Mouse (Mus musculus) hindbrain, postnatal 0 days (tissue): ENCODE measurements at regions not wholly inside any gene's neighbourhood (a gene's known extent, or its start where the extent isn't known, plus 50 kb on each side); places are given as distances from the start of the nearest gene placed in this dataset.

ENCODE experiments used
- ATAC-seq: fragments of 200-750 bp; cut with Nextera tagmentation; 2 replicates; pipeline ENCODE4 v1.8.0; 2017; ENCODE audit warnings: mild to moderate bottlenecking, moderate TSS enrichment, moderate library complexity
- DNase-seq: peaks from one replicate; pipeline ENCODE4 v3.0.0-alpha.2; 2015; ENCODE audit warnings: low spot score
- H3K27ac ChIP-seq: fragments of 300-500 bp; sonication (generic); 2 replicates; pipeline ENCODE4 v1.5.1; 2014; ENCODE audit warnings: mild to moderate bottlenecking
- H3K27me3 ChIP-seq: fragments of 300-500 bp; sonication (generic); 2 replicates; pipeline ENCODE4 v1.6.1; 2014; ENCODE audit warnings: low read length, mixed read lengths; ENCODE audit not compliant: insufficient read depth
- H3K36me3 ChIP-seq: fragments of 300-500 bp; sonication (generic); 2 replicates; pipeline ENCODE4 v1.6.1; 2014; ENCODE audit warnings: low read length, mixed read lengths; ENCODE audit not compliant: insufficient read depth
- H3K4me1 ChIP-seq: fragments of 300-500 bp; sonication (generic); 2 replicates; pipeline ENCODE4 v1.6.1; 2014; ENCODE audit warnings: antibody characterized with exemption, low read length, mixed read lengths; ENCODE audit not compliant: insufficient read depth
- H3K4me2 ChIP-seq: fragments of 300-500 bp; sonication (generic); 2 replicates; pipeline ENCODE4 v1.6.1; 2014; ENCODE audit warnings: low read depth, mild to moderate bottlenecking, low read length, moderate library complexity, mixed read lengths
- H3K4me3 ChIP-seq: fragments of 300-500 bp; sonication (generic); 2 replicates; pipeline ENCODE4 v1.5.1; 2014; ENCODE audit warnings: low read length
- H3K9ac ChIP-seq: fragments of 300-500 bp; sonication (generic); replicated peaks from 2 replicates; pipeline ENCODE4 v1.6.1; 2014; ENCODE audit warnings: mild to moderate bottlenecking, low read length, moderate library complexity, mixed read lengths
- H3K9me3 ChIP-seq: fragments of 300-500 bp; sonication (generic); 2 replicates; pipeline ENCODE4 v1.6.1; 2016; ENCODE audit warnings: low read length, mixed read lengths
- CTCF ChIP-seq: IDR thresholded peaks from 2 replicates; pipeline ENCODE4 v1.5.1; 2016; ENCODE audit warnings: antibody characterized with exemption, control low read depth, low read depth
- WGBS: fragments of 180-500 bp; shearing (Covaris S2); extraction: QIAGEN DNeasy Blood & Tissue Kit; methylation state at CpG from one replicate; pipeline ENCODE4 v1.1.7; 2014; 5-methylcytosine and 5-hydroxymethylcytosine counted together

- DNase-seq (no peak), ATAC-seq (no peak)
- no peaks in the 10 kb centered on the region for H3K4me1 ChIP-seq
- H3K4me2 ChIP-seq, result no peak overlapping the region
- no peaks in the 10 kb centered on the region for H3K36me3 ChIP-seq
- no peak overlapping the region for H3K27ac ChIP-seq
- H3K9ac ChIP-seq, result no peak overlapping the region
- H3K4me3 ChIP-seq, result no peak overlapping the region
- H3K9me3 ChIP-seq, result no peaks in the 10 kb centered on the region
- no peaks in the 10 kb centered on the region for H3K27me3 ChIP-seq
- no peak for TF ChIP-seq CTCF
Observed at GRCm38 (mm10) chr13:107134125-107134524, 112.2 kb upstream of the Kif2a start.

GRCm38 (mm10) chr13:107126636-107127035 is 104.7 kb upstream of the Kif2a start:
- H3K9ac ChIP-seq, result no peak overlapping the region
- ATAC-seq, result no peak
- WGBS, result 86% methylated on average over 7 of the region's 7 CpGs
- no peak overlapping the region for H3K4me2 ChIP-seq
- H3K9me3 ChIP-seq, result no peaks in the 10 kb centered on the region
- H3K4me3 ChIP-seq, result no peak overlapping the region
- H3K36me3 ChIP-seq, result no peaks in the 10 kb centered on the region
- no peak for TF ChIP-seq CTCF
- no peak for DNase-seq
- H3K4me1 ChIP-seq, result no peaks in the 10 kb centered on the region
- H3K27ac ChIP-seq, result no peak overlapping the region
- H3K27me3 ChIP-seq, result no peaks in the 10 kb centered on the region

GRCm38 (mm10) chr13:107124130-107124668 is 102.3 kb upstream of the Kif2a start:
- TF ChIP-seq CTCF, result no peak
- ATAC-seq (no peak), DNase-seq (no peak)
- 66% methylated on average over 8 of the region's 8 CpGs for WGBS
- Histone ChIP-seq H3K4me1 (no peaks in the 10 kb centered on the region), H3K36me3 (no peaks in the 10 kb centered on the region), H3K4me3 (no peak overlapping the region), H3K4me2 (no peak overlapping the region), H3K9ac (no peak overlapping the region), H3K9me3 (no peaks in the 10 kb centered on the region), H3K27me3 (no peaks in the 10 kb centered on the region), H3K27ac (no peak overlapping the region)

GRCm38 (mm10) chr13:107113949-107114690 is 92.2 kb upstream of the Kif2a start:
- 61% methylated on average over 22 of the region's 22 CpGs for WGBS
- Histone ChIP-seq H3K36me3 (no peaks in the 10 kb centered on the region), H3K4me2 (no peak overlapping the region), H3K27ac (no peak overlapping the region), H3K9ac (no peak overlapping the region), H3K9me3 (no peaks in the 10 kb centered on the region), H3K4me1 (no peaks in the 10 kb centered on the region), H3K27me3 (no peaks in the 10 kb centered on the region), H3K4me3 (no peak overlapping the region)
- peak; percentile 97 for TF ChIP-seq CTCF
- peak; percentile 66; the same call in 1 of the 2 replicates for ATAC-seq
- DNase-seq, result peak; percentile 95

GRCm38 (mm10) chr13:107108045-107108444 is 86.1 kb upstream of the Kif2a start:
- Histone ChIP-seq H3K9me3 (no peaks in the 10 kb centered on the region), H3K4me2 (peak overlapping the region; percentile 0; the same call in 1 of the 2 replicates), H3K27me3 (no peaks in the 10 kb centered on the region), H3K9ac (no peak overlapping the region), H3K27ac (no peak overlapping the region), H3K4me3 (no peak overlapping the region), H3K36me3 (no peaks in the 10 kb centered on the region), H3K4me1 (no peaks in the 10 kb centered on the region)
- DNase-seq (peak; percentile 26), ATAC-seq (no peak)
- WGBS, result 41% methylated on average over 5 of the region's 5 CpGs
- no peak for TF ChIP-seq CTCF

- WGBS, result 51% methylated on average over 9 of the region's 9 CpGs
Observed at GRCm38 (mm10) chr13:107107572-107107971, 85.6 kb upstream of the Kif2a start.

GRCm38 (mm10) chr13:107105510-107105909 is 83.6 kb upstream of the Kif2a start:
- no peak for ATAC-seq
- peak; percentile 58 for TF ChIP-seq CTCF
- Histone ChIP-seq H3K9me3 (no peaks in the 10 kb centered on the region), H3K27me3 (no peaks in the 10 kb centered on the region), H3K27ac (no peak overlapping the region), H3K4me1 (no peaks in the 10 kb centered on the region), H3K4me2 (no peak overlapping the region), H3K9ac (no peak overlapping the region), H3K4me3 (no peak overlapping the region), H3K36me3 (no peaks in the 10 kb centered on the region)
- no peak for DNase-seq
- WGBS, result 65% methylated on average over 1 of the region's 1 CpGs

More at GRCm38 (mm10) chr13:107107572-107107971, 85.6 kb upstream of the Kif2a start:
- no peaks in the 10 kb centered on the region for H3K9me3 ChIP-seq
- no peak overlapping the region for H3K4me3 ChIP-seq
- no peak overlapping the region for H3K9ac ChIP-seq
- H3K4me1 ChIP-seq, result no peaks in the 10 kb centered on the region
- H3K27ac ChIP-seq, result no peak overlapping the region
- no peaks in the 10 kb centered on the region for H3K27me3 ChIP-seq
- DNase-seq (peak; percentile 35), ATAC-seq (no peak)
- H3K4me2 ChIP-seq, result peak overlapping the region; percentile 0; the same call in 1 of the 2 replicates
- TF ChIP-seq CTCF, result no peak
- no peaks in the 10 kb centered on the region for H3K36me3 ChIP-seq
